Mouse (Mus musculus) lung, postnatal 0 days (tissue): ENCODE data around the gene Anxa5. TPM values are rescaled to one million over a fixed set of nuclear protein-coding genes. Genes with fewer than 3 reads are reported as not detected.

Experiments
- ATAC-seq: fragments of 200-750 bp; cut with Nextera tagmentation; 2 replicates; pipeline ENCODE4 v1.8.0; 2017; ENCODE audit warnings: moderate library complexity
- DNase-seq: peaks from one replicate; pipeline ENCODE4 v3.0.0-alpha.2; 2016; ENCODE audit warnings: low spot score
- H3K27ac ChIP-seq: fragments of 300-500 bp; sonication (generic); 2 replicates; pipeline ENCODE4 v1.5.1; 2014; ENCODE audit warnings: antibody characterized with exemption, mild to moderate bottlenecking, low read length, mixed read lengths
- H3K27me3 ChIP-seq: fragments of 300-500 bp; sonication (generic); replicated peaks from 2 replicates; pipeline ENCODE4 v1.6.1; 2014; ENCODE audit warnings: low read length, mixed read lengths; ENCODE audit not compliant: insufficient read depth
- H3K36me3 ChIP-seq: fragments of 300-500 bp; sonication (generic); 2 replicates; pipeline ENCODE4 v1.6.1; 2014; ENCODE audit warnings: low read length, mixed read lengths; ENCODE audit not compliant: insufficient read depth
- H3K4me1 ChIP-seq: fragments of 300-500 bp; sonication (generic); 2 replicates; pipeline ENCODE4 v1.6.1; 2014; ENCODE audit warnings: antibody characterized with exemption, low read depth, low read length, mixed read lengths; ENCODE audit not compliant: insufficient read depth
- H3K4me2 ChIP-seq: fragments of 300-500 bp; sonication (generic); replicated peaks from 2 replicates; pipeline ENCODE4 v1.6.1; 2014; ENCODE audit warnings: low read depth, mild to moderate bottlenecking, low read length, moderate library complexity, mixed read lengths
- H3K4me3 ChIP-seq: fragments of 300-500 bp; sonication (generic); 2 replicates; pipeline ENCODE4 v1.5.1; 2014; ENCODE audit warnings: low read depth, low read length
- H3K9ac ChIP-seq: fragments of 300-500 bp; sonication (generic); replicated peaks from 2 replicates; pipeline ENCODE4 v1.6.1; 2014; ENCODE audit warnings: low read depth, mild to moderate bottlenecking
- H3K9me3 ChIP-seq: fragments of 300-500 bp; sonication (generic); 2 replicates; pipeline ENCODE4 v1.6.1; 2016; ENCODE audit warnings: low read length, mixed read lengths
- CTCF ChIP-seq: IDR thresholded peaks from 2 replicates; pipeline ENCODE4 v1.5.1; 2016; ENCODE audit warnings: antibody characterized with exemption, mild to moderate bottlenecking
- EP300 ChIP-seq: IDR thresholded peaks from 2 replicates; pipeline ENCODE4 v1.6.1; 2016; ENCODE audit warnings: antibody characterized with exemption, mild to moderate bottlenecking, control low read depth
- WGBS: fragments of 180-500 bp; shearing (Covaris S2); extraction: QIAGEN DNeasy Blood & Tissue Kit; methylation state at CpG from one replicate; pipeline ENCODE4 v1.1.7; 2014; 5-methylcytosine and 5-hydroxymethylcytosine counted together
- polyA plus RNA-seq: library from polyadenylated mRNA; unstranded; fragments of >200 nt; fragmentation: Nextera tagmentation; extraction: Ambion mirVana; gene quantifications from 2 replicates; pipeline ENCODE4 v1.2.1, GENCODE M21; 2015

The Anxa5 gene
- polyA plus RNA-seq, 1 experiment from 2014 or later, result 449 TPM

DNA sequence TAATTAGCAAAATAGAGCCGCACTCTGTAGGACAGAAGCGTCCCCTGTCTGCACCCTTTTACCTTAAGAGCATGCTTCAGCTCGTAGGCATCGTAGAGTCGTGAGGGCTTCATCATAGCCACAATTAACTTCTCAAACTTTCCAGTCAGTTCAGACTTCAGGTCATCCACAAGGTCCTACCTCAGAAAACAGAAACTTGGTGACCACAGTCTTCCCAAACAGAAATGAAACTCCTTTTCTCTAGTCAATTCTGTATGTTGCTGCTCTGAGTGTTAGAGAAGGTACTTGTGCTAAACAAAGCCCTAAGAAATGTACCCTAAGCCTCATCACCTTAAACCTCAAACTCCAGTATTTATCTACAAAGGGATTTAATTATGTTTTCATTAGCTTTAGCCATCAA is 13.9 kb downstream of the Anxa5 start:
- Histone ChIP-seq H3K4me2 (no peak overlapping the region), H3K9ac (no peak overlapping the region), H3K4me3 (no peak overlapping the region), H3K9me3 (no peaks in the 10 kb centered on the region), H3K27ac (no peak overlapping the region), H3K27me3 (no peaks in the 10 kb centered on the region), H3K4me1 (no peaks in the 10 kb centered on the region), H3K36me3 (peaks cover 32% of the 10 kb centered on the region)
- 89% methylated on average over 5 of the region's 5 CpGs for WGBS
- no peak for TF ChIP-seq CTCF
- no peak for TF ChIP-seq EP300
- DNase-seq, result no peak
- ATAC-seq, result no peak

DNA sequence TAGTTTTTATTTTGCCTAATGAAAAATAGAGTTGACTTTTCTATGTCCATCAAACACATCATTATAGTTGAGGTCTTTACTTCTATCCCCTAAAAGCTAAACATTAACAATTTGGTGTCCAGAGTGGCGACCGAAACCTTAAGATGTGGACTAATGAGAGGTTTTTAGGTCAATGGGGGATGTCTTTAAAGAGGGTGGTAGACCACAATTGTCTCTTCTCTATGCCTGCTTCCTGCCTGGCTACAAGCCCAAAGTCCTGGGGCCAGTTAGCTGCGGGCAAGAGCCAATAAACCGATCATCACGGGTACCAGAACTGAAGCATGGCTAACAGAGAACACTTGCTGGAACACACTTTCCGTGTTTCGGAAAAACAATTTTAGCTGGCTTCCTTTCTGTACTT is 15.0 kb downstream of the Anxa5 start:
- H3K4me1 ChIP-seq, result no peaks in the 10 kb centered on the region
- no peak overlapping the region for H3K4me2 ChIP-seq
- no peak overlapping the region for H3K4me3 ChIP-seq
- no peak for TF ChIP-seq CTCF
- no peak for TF ChIP-seq EP300
- H3K27ac ChIP-seq, result no peak overlapping the region
- no peak overlapping the region for H3K9ac ChIP-seq
- ATAC-seq, result no peak
- DNase-seq, result no peak
- peaks cover 35% of the 10 kb centered on the region for H3K36me3 ChIP-seq
- 87% methylated on average over 7 of the region's 7 CpGs for WGBS
- H3K9me3 ChIP-seq, result no peaks in the 10 kb centered on the region
- H3K27me3 ChIP-seq, result no peaks in the 10 kb centered on the region

DNA sequence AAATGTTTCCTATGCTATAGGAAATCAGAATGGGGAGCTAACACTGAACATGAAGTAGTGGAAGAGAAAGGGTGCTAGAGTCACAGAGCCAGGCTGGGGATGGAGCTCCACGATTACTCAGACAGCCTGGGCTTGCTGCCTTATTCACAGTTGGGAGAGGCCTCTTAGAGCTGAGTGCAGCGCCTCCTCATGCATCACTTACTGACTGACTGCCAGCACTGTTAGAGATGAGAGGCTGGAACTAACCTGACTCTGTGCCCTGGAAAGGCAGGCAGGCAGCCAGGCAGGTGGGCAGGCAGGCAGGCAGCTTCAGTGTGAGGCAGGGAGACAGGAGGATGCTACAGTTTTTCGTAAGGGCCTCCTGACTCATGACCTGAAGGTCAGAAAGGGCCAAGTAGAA is 20.1 kb downstream of the Anxa5 start:
- no peak for ATAC-seq
- TF ChIP-seq CTCF (no peak), EP300 (no peak)
- Histone ChIP-seq H3K9ac (no peak overlapping the region), H3K4me1 (no peaks in the 10 kb centered on the region), H3K27ac (no peak overlapping the region), H3K36me3 (peaks cover 59% of the 10 kb centered on the region), H3K9me3 (no peaks in the 10 kb centered on the region), H3K27me3 (no peaks in the 10 kb centered on the region), H3K4me2 (no peak overlapping the region), H3K4me3 (no peak overlapping the region)
- 76% methylated on average over 3 of the region's 3 CpGs for WGBS
- DNase-seq, result no peak

DNA sequence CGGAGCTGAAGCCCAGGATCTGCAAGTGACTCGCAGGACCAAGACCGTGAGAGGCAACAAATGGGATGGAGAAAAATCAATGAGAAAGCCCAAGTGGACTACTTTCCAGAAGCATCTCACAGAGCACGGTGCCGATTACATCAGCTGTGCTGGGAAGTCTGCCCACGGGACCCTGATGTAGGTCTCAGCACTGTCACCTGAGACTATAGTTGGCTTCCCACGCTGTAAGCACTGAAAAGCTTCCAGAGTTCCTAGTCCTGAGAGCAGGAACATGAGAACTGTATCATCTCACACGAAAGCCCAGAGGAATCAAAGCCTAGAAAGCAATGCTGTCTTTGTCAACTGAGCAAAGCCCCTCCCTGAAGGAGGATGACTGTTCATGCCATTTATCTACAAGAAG is 20.6 kb downstream of the Anxa5 start:
- TF ChIP-seq CTCF (no peak), EP300 (no peak)
- no peak for ATAC-seq
- 94% methylated on average over 8 of the region's 8 CpGs for WGBS

DNA sequence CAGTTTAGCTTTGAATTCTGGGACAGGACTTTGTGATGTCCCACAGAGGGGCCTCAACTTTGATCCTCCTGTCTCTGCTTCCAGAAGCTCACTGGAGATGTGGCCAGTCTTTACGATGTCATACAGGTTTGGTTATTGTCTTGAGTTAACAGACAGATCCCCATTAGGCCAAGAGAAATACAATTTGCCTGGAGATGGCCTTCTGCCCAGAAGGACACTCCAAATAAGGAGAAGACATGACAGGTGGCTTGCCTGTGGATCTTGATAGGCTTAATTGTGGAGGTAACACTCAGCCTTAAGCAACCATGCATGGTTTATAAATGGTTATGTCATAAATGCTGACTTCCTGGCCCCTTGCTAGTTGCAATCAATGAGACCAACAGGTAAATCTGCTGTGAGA is 23.2 kb downstream of the Anxa5 start:
- Histone ChIP-seq H3K27ac (no peak overlapping the region), H3K27me3 (no peaks in the 10 kb centered on the region), H3K4me1 (peaks cover 5% of the 10 kb centered on the region; the same call in 1 of the 2 replicates), H3K4me2 (no peak overlapping the region), H3K4me3 (no peak overlapping the region), H3K9me3 (no peaks in the 10 kb centered on the region), H3K36me3 (peaks cover 49% of the 10 kb centered on the region), H3K9ac (no peak overlapping the region)
- WGBS, result 80% methylated on average over 1 of the region's 1 CpGs
- TF ChIP-seq CTCF (no peak), EP300 (no peak)
- no peak for DNase-seq
- ATAC-seq, result no peak

More for the DNA sequence above, 20.6 kb downstream of the Anxa5 start:
- H3K4me3 ChIP-seq, result no peak overlapping the region
- peaks cover 59% of the 10 kb centered on the region for H3K36me3 ChIP-seq
- no peaks in the 10 kb centered on the region for H3K4me1 ChIP-seq
- no peak overlapping the region for H3K27ac ChIP-seq
- DNase-seq, result no peak
- no peak overlapping the region for H3K4me2 ChIP-seq
- H3K27me3 ChIP-seq, result no peaks in the 10 kb centered on the region
- H3K9me3 ChIP-seq, result no peaks in the 10 kb centered on the region
- no peak overlapping the region for H3K9ac ChIP-seq

DNA sequence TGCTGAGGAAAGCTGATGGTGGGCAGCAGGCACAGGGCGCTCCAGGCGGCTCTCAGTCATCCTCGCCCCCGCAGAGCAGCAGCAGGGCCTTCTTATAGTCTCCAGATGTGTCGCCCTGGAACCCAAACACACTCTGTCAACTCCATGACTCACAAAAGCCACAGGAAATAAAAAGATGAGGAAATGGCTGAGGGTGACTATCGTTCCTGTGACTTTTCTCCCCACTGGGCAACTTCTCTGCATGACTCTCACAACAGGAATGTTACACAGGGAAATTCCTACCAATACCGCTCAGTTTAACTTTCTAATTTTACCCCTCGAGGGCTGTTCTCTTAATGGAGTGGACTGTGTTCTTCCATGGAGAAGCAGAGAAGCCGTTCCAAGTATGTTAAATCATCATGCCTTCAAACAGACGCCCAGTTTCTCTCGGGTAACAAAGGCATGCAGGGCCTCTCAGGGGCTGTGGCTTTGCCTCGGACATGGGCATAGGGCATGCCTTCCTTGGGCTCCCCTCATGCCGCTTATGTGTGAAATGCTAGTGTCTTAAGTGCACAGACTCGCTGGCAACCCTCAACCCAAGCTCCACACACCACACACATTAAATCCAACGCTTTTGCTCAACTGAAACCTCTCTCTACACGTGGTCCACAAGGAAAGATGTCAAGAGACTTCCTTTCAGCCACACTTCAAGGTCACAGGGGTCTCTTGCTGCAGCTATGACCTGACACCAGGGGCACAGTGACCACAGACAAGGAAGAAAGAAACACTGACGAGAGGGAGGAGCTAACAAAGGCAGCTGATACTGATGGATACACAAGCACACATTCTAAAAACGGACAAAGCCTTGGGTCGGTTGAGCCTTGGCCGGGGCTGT is 26.2 kb downstream of the Anxa5 start:
- peak overlapping the region; percentile 77 for H3K27ac ChIP-seq
- H3K9ac ChIP-seq, result no peak overlapping the region
- whole genome bisulfite sequencing, result 32% methylated on average over 20 of the region's 20 CpGs
- no peaks in the 10 kb centered on the region for H3K27me3 ChIP-seq
- H3K9me3 ChIP-seq, result no peaks in the 10 kb centered on the region
- no peak overlapping the region for H3K4me3 ChIP-seq
- DNase-seq, result peak; percentile 89
- peaks cover 5% of the 10 kb centered on the region; the same call in 1 of the 2 replicates for H3K4me1 ChIP-seq
- ATAC-seq, result peak; percentile 95
- peak; percentile 15; the same call in 1 of the 2 replicates for TF ChIP-seq CTCF
- peak; percentile 97 for TF ChIP-seq EP300
- peaks cover 32% of the 10 kb centered on the region for H3K36me3 ChIP-seq
- H3K4me2 ChIP-seq, result no peak overlapping the region
